Mouse (Mus musculus) cerebellum, postnatal 14 days (tissue): ENCODE data around the gene Apmap.

Source experiments
- DNase-seq, 2 experiments: peaks; one replicate each; pipeline ENCODE4 v3.0.0; 2021; ENCODE audit warnings: mixed read lengths in 2 of 2

Apmap gene

DNA sequence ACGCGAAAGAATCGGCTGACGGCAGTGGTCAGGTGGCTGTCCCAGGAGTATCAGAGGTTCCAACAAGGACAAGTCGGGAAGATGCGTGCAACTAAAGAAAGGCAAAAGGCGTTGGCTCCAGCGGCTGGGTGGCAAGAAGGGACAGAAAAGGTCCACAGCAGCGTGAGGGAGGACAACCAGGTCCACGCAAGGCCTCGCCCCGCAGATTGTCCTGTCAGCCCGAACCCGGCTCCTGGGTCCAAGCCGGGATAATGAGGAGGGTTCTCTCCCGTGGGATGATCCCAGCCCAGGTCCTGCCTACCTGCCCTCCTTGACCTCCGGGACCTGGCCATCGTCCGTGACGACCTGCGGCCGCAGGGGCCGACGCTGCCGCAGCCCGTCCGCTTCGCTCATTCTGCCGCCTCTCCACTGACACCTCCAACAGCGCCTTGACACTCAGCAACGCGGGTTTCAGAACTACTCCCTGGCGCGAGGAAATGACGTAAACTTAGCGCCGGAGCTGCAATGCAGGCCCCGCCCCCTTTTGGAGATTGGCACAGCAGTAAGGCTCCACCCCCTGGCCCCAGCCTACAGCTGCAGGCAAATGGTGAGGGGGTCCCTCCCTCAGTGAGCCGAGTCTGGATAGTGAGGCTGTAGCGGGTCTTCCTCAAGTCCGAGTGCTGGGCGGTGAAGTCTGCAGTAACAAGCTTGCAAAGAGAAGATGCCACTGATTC is at the start of gene Apmap:
Gene Apmap (minus strand): TSS at position 481 of the 713 bp plus-strand sequence.
- peak; percentile 99 for DNase-seq

DNA sequence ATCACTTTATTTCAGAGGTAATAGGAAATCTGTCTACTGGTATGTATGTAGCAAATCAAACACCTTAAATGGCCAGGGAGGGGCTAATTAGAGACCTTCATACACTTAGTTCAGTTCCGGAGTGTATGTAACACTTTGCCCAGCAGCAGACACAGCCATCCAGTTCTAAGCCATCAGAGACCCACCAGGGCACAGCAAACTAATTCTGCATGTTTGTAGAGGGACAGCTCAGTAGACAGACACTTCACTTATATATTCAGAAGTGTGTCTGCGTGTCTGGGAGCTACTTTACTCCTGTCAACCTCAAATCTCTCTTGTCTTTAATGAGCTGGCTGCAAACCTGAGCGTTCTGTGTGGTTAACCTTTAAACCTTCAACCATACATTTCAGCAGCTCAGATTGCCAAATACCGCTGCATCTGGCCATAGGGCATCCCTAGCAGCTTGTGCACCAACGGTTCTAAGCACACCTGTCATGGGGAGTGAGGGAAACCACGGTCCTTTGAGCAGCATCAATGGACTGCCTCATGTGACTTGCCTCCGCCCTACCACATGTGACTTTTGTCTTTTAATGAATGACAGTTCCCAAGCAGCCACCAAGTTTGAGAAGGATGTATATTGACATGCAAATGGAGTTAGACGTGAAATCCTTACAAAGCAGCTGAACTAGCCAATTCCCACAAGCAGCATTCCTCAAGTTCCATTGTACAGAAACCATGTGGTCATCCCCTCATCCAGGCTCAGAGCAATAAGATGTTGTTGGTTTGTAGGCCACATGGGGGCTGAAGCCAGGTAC is 48.8 kb upstream of the Apmap start:
- no peak for DNase-seq

DNA sequence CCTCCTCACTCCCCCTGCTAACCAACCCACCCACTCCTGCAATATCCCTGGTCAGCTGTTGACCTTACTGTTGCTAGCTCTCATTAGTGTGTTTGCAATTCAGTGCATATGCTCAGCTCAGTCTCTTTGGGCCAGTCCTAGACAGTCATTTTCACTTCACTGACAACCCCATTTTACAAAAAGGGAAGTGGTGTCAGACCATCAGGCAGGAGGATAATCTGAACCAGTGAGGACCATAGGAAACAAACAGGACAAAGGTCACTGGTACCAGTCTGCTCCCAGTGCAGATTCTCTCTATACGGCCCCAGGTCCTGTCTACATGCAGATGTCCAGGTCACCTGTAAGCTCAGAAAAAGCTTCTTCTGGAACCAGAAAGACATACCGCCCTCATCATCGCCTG is 47.7 kb upstream of the Apmap start:
- no peak for DNase-seq

DNA sequence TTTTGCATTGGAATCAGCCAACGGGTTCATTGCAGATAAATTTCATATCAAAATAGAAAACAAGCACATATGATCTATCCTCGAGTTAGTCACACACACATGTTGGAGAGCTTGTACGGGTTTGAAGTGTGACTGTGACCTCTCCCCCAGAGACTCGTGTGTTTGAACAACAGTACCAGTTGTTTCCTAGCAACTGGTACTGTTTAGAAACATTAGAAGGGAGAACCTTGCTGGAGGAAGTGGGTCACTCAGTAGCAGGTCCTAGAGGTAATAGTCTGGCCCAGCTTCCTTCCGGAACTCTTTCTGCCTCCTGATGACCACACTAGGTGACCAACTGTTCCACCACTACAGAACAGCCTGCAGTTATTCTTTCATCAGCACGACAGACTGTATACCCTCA is 46.9 kb upstream of the Apmap start:
- no peak for DNase-seq

DNA sequence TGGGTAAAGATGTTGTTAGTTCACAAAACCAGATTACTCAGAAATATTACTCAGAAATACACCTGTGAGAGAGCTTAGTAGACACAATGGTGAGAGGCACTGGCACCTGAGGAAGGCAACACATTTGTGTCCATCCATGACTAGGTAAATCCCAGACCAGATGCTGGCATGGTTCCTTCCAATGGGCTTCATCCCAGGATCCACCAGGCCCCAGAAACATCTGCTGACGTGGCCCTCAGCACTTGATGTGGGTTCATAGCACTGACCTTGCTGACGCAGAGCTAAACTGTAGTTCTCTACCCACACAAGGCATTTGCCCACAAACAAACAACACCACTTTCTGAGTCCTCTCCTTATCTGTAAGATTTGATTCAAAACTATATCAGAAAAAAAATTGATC is 46.4 kb upstream of the Apmap start:
- DNase-seq: no peak

DNA sequence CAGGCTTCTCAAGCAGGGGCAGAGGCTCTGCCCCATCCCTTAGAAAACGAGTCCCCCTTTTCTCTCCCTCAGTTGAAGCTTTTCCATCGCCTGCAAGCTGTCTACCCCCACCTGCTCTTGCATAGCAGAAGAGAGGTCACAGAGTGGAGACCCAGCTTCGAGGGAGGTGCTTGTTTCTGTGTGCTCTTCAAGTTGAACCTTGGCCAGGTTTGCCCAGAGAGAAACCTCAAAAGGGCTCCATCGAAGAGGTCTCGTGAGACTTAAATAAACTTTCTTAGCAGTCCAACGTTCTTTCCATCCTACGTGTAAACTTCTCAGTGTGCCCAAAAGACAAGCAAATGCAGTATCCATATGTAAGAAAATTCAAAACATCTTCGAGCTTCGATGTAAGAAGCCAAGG is 43.0 kb upstream of the Apmap start:
- DNase-seq: no peak

DNA sequence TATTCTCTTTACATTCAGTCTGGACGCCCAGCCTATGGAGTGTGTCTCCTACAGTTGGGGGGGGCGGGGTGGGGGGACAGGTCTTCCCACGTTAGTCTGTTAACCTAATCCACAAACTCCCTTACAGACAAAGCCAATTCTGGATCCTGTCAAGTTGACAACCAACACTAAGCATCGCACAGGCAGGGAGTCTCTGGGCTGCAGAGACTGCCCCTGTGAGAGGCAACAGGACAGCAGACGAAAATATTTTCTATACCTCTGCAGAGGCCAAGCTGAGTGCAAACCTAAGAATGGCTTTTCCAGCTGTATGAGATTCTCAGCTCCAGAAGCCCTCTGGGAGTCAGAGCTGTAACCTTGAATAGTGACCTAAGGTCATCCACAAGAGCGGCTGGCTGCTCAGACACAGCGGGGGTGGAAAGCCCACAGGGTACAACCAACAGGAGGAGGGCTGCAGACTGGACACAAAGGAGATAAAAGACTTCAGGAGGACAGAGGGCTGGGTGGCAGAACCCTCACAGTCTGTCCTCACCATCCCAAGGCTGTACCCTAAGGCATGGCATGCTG is 42.2 kb upstream of the Apmap start:
- DNase-seq: no peak

DNA sequence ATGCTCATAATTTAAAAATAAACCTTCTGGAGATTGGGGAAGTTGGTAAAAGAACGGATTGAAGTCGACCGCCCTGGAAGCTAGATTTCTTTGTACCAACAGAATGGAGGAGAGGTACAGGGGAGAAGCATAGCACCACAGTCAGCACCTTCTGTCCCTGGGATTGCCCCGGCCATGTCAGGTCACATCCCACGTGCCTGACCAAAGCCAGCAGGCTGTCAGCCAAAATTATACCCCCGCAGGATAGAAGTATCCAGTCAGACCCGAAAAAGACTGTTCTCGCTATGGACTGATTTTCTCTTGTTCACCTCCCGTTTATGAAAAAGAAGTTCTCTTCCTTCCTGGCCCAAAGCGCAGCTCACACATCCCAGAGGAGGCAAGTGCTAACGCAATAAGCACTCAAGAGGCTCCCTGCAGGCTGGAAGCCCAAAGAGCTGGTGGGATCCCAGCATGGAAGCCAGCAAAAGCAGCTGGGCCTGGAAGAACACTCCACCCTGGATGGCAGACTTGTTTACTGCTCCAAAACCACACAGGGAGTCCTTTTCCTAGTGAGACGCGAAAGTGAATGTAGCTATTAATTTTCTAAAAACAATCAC is 40.0 kb upstream of the Apmap start:
- peak in 1 of 2 experiments; percentile 16 for DNase-seq

DNA sequence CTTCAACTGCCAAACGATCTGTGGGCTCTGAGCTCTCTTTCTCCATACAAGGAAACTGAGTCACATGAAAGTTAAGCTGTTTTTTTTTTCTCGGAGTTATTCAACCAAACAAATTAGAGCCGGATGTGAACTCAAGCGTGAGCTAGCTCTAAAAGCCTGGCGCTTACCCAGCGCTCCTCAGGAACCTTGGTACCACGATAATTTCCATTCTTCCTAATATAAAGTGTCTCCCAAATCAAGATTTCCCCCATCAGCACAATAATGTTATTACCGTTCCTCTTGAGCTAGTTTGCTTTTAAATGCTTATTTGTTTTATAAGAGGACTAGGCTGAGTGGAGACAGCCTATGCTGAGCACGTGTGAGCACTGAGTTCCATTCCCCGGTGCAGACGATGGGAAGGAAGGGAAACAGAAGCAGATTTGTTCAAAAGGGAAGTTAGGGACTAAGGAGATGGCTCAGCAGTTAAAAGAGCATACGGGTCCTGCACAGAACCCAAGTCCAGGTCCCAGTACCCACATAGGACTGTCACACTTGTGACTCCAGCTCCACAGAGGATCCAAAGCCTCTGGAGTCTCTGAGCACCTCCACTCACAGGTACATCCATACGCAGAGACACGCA is 39.4 kb upstream of the Apmap start:
- DNase-seq: no peak

DNA sequence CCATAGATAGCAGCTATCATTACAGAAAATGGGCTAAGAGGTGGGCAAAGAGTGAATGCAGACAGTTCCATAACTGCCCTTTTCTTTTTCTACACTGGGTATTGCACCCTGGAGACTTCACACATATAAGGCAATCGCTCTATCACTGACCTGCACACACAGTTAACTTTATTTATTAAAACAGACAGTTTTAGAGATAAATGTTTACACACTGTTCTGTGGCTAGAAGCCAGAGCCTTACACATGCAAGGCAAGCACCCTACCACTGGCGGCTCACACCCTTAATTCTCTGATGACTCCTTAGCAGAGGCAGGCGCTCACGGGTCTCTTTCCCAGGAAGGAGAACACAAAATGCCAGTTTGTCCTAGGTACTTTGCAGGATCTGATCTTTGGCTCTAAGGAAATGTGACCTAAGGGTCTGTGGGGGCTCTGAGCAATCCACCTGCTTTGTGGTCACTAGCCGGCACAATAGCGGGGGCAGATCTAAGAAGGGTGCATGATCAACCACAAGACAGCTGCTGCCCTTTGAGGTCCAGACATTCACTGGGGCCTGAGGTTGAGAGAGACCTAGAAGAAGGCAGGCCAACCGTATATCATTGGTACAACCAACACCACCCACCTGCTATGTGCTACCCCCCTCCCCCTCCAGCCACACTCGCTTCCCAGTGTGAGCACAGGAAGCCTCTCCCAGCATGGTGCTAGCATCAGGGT is 38.2 kb upstream of the Apmap start:
- no peak for DNase-seq

DNA sequence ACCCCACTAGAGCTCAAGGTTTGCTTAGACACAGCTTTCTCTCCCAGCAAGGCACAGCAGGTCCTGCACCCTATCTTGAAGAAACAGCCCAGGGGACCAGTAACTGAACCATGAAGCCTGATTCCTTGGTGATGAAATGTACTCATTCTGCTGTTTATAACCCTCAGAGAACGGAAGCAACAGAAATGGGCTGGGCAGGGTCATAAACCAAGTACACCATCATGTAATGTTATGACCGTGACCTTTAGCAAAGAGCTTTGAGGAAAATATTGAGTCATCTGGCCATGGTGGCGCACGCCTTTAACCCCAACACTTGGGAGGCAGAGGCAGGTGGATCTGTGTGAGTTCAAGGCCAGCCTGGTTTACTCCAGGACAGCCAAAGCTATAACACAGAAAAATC is 36.9 kb upstream of the Apmap start:
- no peak for DNase-seq

DNA sequence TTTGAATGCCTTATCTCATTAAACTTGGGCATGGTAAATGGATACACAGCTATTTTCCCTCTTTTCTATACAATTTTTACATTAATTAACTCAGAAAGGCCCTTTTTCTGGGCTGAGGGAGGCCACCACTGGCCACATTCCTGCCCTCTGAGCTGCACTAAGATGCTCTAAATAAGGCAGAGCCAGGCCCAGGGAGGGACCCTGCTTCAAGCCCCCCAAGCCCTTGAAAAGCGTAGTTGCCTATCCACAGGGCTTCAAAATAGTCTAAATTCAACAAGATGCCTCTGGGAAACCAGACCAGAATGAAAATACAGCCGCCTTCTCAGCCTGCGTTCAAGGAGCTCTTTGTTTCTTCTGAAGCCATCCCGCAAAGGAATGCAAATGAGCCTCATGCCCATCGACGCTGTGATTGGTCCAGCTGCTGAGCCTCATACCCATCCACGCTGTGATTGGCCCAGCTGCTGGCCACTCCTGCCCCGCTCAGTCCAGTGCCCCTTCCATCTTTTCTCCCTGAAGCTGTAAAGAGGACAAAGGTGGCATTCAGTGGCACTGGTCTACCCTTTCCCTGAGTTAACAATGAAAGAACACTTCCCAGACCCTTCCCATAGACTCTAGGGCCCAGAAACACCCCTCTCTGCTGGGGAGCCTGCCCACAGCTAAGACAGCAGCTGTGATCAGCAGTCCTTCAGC is 35.5 kb upstream of the Apmap start:
- DNase-seq: peak in 1 of 2 experiments; percentile 20

DNA sequence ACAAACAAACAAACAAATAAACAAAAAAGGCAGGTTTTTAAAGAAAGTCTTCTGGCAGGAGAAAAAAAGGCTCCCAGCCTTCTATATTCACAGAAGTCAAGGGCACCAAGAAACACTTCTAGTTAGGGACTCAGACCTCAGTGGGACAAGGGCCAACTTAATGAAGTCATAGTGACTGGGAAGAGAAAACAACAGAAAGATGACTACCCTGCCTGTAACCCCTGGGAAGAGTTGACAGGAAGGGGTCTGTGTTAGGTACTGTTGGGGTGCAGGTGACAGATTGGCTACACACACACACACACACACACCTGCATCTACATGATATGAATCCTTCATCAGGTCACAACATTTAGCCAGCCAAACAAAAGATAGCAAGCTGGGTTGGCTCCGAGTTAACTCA is 34.8 kb upstream of the Apmap start:
- DNase-seq: no peak

DNA sequence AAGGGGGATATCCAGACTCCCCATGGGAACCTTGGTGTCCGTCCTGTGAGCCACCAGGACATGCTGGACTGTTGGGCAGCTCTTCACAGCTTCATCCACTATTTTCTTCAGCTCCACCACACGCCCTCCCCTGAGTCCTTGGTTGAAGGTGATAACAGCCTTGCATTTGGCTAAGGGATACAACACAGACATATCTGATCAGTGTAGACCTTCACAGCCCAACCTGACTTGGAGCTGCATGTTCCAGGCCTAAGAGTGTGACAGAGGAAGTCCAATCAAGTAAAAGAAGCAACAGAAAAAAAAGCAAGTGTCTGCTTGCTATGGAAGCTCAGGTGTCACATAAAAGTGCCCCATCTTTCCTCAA is 30.0 kb upstream of the Apmap start:
- DNase-seq: no peak

DNA sequence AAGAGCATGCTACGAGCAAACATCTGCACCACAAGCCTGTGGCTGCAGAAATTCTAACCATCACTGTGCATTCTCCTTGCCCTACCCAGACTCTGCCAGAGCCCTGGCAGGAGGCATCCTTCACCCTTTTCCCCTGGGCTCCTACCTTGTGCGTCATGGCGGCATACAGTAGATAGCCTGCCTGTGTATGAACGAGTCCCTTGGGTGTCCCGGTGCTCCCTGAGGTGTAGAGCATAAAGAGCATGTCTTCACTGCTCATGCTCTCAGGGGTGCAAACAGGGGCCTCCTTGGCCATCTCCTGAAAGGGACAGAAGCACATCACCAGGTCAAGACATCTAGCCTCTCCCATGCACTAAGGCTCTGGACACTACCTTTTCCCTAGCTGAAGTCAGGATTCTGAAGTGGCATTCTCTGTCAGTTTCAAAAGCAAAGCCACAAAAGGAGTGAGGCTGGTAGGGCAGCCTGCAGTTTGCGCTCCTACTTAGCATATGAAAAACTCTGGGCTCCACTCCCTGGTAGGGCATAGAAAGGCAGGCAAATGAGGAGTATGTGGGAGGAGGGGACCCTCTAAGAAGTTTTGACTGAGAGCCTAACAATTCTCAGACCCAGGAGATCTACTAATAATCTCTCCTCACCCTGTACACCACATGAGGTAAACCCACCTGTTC is 29.5 kb upstream of the Apmap start:
- no peak for DNase-seq

DNA sequence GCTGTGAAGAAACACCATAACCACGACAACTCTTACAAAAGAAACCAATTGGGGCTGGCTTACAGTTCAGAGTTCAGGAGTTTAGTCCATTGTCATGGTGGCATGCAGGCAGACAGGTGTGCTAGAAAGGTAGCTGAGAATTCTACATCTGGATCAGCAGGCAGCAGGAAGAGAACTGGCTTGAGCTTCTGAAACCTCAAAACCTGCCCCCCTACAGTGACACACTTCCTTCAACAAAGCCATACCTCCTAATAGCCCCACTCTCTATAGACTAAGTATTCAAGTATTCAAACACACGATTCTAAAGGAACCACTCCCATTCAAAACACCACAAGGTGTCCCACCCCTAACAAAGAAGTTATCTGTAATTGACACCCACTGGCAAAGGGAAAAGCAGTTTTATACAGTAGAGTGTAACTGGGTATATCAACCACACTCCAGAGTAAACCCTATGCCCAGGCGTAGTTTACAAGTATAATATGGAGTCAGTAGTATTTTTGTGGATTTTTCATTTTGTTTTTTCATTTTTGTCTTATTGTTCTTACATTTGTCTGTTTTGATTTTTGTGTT is 27.6 kb upstream of the Apmap start:
- DNase-seq: no peak

DNA sequence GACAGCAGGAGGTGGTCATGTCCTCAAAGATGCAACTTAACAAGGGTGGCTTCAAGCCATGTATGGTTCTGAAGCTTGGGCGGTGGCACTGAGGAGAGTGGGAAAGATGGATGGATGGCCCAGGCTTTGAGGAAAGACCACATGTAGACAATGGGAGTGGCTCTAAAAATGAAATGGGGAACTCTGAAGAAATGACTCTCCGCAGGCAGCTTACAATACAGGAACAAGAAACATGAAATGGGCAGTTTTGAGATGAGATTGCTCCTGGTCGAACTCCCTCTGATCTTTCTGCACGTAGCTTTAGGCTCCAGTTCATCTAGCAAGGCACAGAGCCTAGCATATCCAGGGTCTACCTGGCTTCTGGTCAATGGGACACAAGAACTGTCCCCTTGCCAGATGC is 20.9 kb upstream of the Apmap start:
- no peak for DNase-seq

DNA sequence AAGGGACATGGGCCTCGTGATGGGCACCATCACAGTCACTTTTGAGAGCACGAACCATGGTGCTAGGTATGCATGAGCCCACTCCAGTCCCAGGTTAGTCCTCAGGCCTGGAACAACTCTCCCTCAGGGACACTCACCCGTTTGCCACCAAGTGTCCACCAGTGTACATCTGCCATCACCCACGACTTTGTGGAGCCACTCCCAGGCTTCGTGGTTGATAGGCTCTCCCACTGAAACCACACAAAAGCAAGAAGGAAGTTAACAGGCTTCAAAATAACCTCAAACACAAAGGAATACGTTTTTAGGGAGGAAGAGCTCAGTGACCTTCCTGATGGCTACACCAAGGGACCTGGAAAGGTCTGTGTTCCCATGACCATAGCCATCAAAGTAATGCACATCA is 18.8 kb upstream of the Apmap start:
- no peak for DNase-seq

DNA sequence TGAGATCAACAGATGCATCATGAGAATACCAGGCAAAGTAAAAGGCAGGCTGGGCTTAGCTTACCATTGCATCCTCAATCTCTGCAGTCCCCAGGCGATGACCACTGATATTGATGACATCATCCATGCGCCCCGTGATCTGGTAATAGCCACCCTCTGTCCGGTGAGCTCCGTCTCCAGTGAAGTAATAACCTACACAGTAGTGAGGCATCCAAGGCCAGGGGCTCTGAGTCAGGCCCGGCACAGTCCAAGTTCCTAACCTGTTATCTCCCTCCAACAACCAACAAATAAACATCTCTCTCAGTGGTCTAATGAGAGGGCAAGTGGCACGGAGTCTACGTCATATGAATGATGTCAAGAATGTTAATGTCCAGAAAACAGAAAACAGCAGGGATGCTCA is 16.6 kb upstream of the Apmap start:
- DNase-seq: no peak

DNA sequence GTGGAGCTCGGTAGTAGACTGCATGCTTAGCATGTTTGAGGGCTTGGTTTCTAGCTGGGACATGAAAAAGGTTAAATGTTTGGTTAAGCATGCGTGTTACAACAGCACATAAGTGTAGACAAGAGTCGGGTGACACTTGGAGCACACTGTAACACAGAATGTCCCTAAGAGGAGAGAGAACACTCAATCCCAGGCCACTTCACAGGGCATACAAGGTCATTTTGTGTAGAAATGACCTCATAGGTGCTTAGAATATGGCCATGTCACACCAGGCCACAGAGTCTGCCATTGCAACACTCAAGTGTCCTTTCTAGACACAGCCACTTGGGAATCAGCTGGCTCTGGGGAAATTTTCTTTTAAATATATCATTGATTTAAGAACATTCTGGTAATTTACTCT is 15.6 kb upstream of the Apmap start:
- DNase-seq: no peak

DNA sequence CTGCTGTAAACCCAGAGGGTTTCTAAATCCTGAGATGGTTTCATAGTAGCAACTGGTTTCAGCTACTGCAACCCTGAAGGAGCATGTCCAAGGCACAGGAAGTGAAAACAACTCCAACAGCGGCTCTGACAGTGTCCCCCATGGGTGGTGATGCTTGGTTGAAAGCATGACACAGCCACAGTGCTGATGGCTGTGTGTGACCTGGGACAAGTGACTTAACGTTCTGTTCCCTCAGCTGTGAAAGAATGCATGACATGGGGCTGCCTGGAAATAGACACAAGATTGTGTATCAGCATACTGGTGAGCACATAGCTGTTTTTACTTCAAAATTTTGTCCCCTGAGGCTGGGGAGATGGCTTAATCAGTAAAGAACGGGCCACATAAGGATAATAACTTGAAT is 13.3 kb upstream of the Apmap start:
- no peak for DNase-seq
